Mouse (Mus musculus) testis, adult 2 months (tissue): ENCODE data around the gene Mdm1. TPM values are rescaled to one million over a fixed set of nuclear protein-coding genes. Genes with fewer than 3 reads are reported as not detected.

ENCODE experiments used
- H3K27ac ChIP-seq: fragments of 200-500 bp; 2 replicates; pipeline ENCODE4 v1.5.1; 2012; ENCODE audit warnings: low read depth, low read length; ENCODE audit not compliant: control insufficient read depth, insufficient read depth
- H3K27me3 ChIP-seq: fragments of 200-500 bp; 2 replicates; pipeline ENCODE4 v1.6.1; 2012; ENCODE audit warnings: mild to moderate bottlenecking, low read length, moderate library complexity; ENCODE audit not compliant: control insufficient read depth, insufficient read depth
- H3K36me3 ChIP-seq: fragments of 200-500 bp; 2 replicates; pipeline ENCODE4 v1.6.1; 2012; ENCODE audit warnings: mild to moderate bottlenecking, low read length; ENCODE audit not compliant: control insufficient read depth, insufficient read depth
- H3K4me1 ChIP-seq: fragments of 200-500 bp; 2 replicates; pipeline ENCODE4 v1.6.1; 2012; ENCODE audit warnings: low read length; ENCODE audit not compliant: control insufficient read depth, insufficient read depth
- H3K4me3 ChIP-seq: fragments of 200-500 bp; 2 replicates; pipeline ENCODE4 v1.5.1; 2012; ENCODE audit warnings: low read depth, mild to moderate bottlenecking, low read length, moderate library complexity, mixed read lengths; ENCODE audit not compliant: control insufficient read depth
- CTCF ChIP-seq: fragments of 200-500 bp; IDR thresholded peaks from 2 replicates; pipeline ENCODE4 v1.5.1; 2012; ENCODE audit warnings: low read depth, mild to moderate bottlenecking, inconsistent platforms, low read length, moderate library complexity; ENCODE audit not compliant: control insufficient read depth, insufficient read depth, insufficient replicate concordance
- POLR2A ChIP-seq: fragments of 200-500 bp; IDR thresholded peaks from 2 replicates; pipeline ENCODE4 v1.6.1; 2012; ENCODE audit warnings: low read depth, mild to moderate bottlenecking, inconsistent platforms, low read length, moderate library complexity; ENCODE audit not compliant: control insufficient read depth
- polyA plus RNA-seq: library from polyadenylated mRNA; depleted of rRNA; stranded (reverse); fragments of >200 nt; gene quantifications from 2 replicates; pipeline ENCODE4 v1.2.3, GENCODE M21; 2012

Mdm1 gene
- polyA plus RNA-seq, 1 experiment, result 52.4 TPM

- no peak overlapping the region for H3K4me3 ChIP-seq
- H3K4me1 ChIP-seq, result no peaks in the 10 kb centered on the region; the same call in 1 of the 2 replicates
- no peak overlapping the region for H3K27ac ChIP-seq
- H3K27me3 ChIP-seq, result no peaks in the 10 kb centered on the region
- no peaks in the 10 kb centered on the region for H3K36me3 ChIP-seq
- TF ChIP-seq POLR2A (no peak), CTCF (no peak)
Measured at GRCm38 (mm10) chr10:118101056-118101455, 40.6 kb upstream of the Mdm1 start.

GRCm38 (mm10) chr10:118103020-118103666 lies 38.5 kb upstream of the Mdm1 start:
- peak overlapping the region; percentile 30 for H3K4me3 ChIP-seq
- H3K27me3 ChIP-seq, result no peaks in the 10 kb centered on the region
- no peaks in the 10 kb centered on the region; the same call in 1 of the 2 replicates for H3K4me1 ChIP-seq
- peak overlapping the region; percentile 50 for H3K27ac ChIP-seq
- H3K36me3 ChIP-seq, result no peaks in the 10 kb centered on the region
- TF ChIP-seq POLR2A (peak; percentile 37; the same call in 1 of the 2 replicates), CTCF (no peak)

- Histone ChIP-seq H3K27ac (peak overlapping the region; percentile 50), H3K4me1 (no peaks in the 10 kb centered on the region; the same call in 1 of the 2 replicates), H3K36me3 (no peaks in the 10 kb centered on the region), H3K27me3 (no peaks in the 10 kb centered on the region), H3K4me3 (no peak overlapping the region)
- TF ChIP-seq CTCF (no peak), POLR2A (no peak)
Measured at GRCm38 (mm10) chr10:118103906-118104305, 37.7 kb upstream of the Mdm1 start.

GRCm38 (mm10) chr10:118107031-118107430 lies 34.6 kb upstream of the Mdm1 start:
- H3K27me3 ChIP-seq, result no peaks in the 10 kb centered on the region
- H3K4me1 ChIP-seq, result no peaks in the 10 kb centered on the region; the same call in 1 of the 2 replicates
- TF ChIP-seq CTCF (no peak), POLR2A (no peak)
- no peak overlapping the region for H3K4me3 ChIP-seq
- no peaks in the 10 kb centered on the region for H3K36me3 ChIP-seq
- H3K27ac ChIP-seq, result no peak overlapping the region

GRCm38 (mm10) chr10:118110006-118110920 lies 31.3 kb upstream of the Mdm1 start:
- Histone ChIP-seq H3K36me3 (no peaks in the 10 kb centered on the region), H3K27me3 (no peaks in the 10 kb centered on the region), H3K4me3 (no peak overlapping the region), H3K27ac (no peak overlapping the region), H3K4me1 (no peaks in the 10 kb centered on the region; the same call in 1 of the 2 replicates)
- no peak for TF ChIP-seq POLR2A
- TF ChIP-seq CTCF, result no peak

- TF ChIP-seq POLR2A (no peak), CTCF (no peak)
- H3K4me3 ChIP-seq, result no peak overlapping the region
- no peaks in the 10 kb centered on the region; the same call in 1 of the 2 replicates for H3K4me1 ChIP-seq
- H3K27me3 ChIP-seq, result no peaks in the 10 kb centered on the region
- no peak overlapping the region for H3K27ac ChIP-seq
- H3K36me3 ChIP-seq, result no peaks in the 10 kb centered on the region
Measured at GRCm38 (mm10) chr10:118110921-118111301, 30.7 kb upstream of the Mdm1 start.

GRCm38 (mm10) chr10:118111621-118112020 lies 30.0 kb upstream of the Mdm1 start:
- H3K4me1 ChIP-seq, result no peaks in the 10 kb centered on the region; the same call in 1 of the 2 replicates
- H3K27ac ChIP-seq, result no peak overlapping the region
- TF ChIP-seq POLR2A (no peak), CTCF (no peak)
- no peaks in the 10 kb centered on the region for H3K36me3 ChIP-seq
- no peak overlapping the region for H3K4me3 ChIP-seq
- H3K27me3 ChIP-seq, result no peaks in the 10 kb centered on the region
